Mouse (Mus musculus) layer of hippocampus, adult 11-12 months (tissue): Measurements from ENCODE around the gene Nxt1.
A peak's percentile ranks its signal among the peaks of the same experiment; 100 is the strongest.

Experiments
- DNase-seq: peaks from one replicate; pipeline ENCODE4 v3.0.0; 2022; ENCODE audit warnings: low spot score

The Nxt1 gene

GRCm38 (mm10) chr2:148672199-148673096 lies at the start of gene Nxt1:
TSS of gene Nxt1 (plus strand) at chr2:148672601.
- DNase-seq: peak; percentile 98

- no peak for DNase-seq
Observed at GRCm38 (mm10) chr2:148623067-148623466, 49.3 kb upstream of the Nxt1 start.

GRCm38 (mm10) chr2:148624484-148624883 lies 47.9 kb upstream of the Nxt1 start:
- no peak for DNase-seq

- no peak for DNase-seq
Observed at GRCm38 (mm10) chr2:148627011-148627471, 45.4 kb upstream of the Nxt1 start.

GRCm38 (mm10) chr2:148631011-148631410 lies 41.4 kb upstream of the Nxt1 start:
- no peak for DNase-seq

- DNase-seq: no peak
Observed at GRCm38 (mm10) chr2:148631602-148632001, 40.8 kb upstream of the Nxt1 start.

GRCm38 (mm10) chr2:148634466-148634865 lies 37.9 kb upstream of the Nxt1 start:
- DNase-seq: peak; percentile 30

GRCm38 (mm10) chr2:148642610-148643370 lies 29.6 kb upstream of the Nxt1 start:
- DNase-seq: no peak

GRCm38 (mm10) chr2:148644421-148645000 lies 27.9 kb upstream of the Nxt1 start:
- peak; percentile 13 for DNase-seq

GRCm38 (mm10) chr2:148650587-148651357 lies 21.6 kb upstream of the Nxt1 start:
- DNase-seq: no peak

- DNase-seq: peak; percentile 82
Observed at GRCm38 (mm10) chr2:148654961-148655360, 17.4 kb upstream of the Nxt1 start.

GRCm38 (mm10) chr2:148663458-148663857 lies 8.9 kb upstream of the Nxt1 start:
- DNase-seq: no peak

- peak; percentile 86 for DNase-seq
Observed at GRCm38 (mm10) chr2:148677801-148678200, 5.4 kb downstream of the Nxt1 start.

GRCm38 (mm10) chr2:148679346-148679745 lies 6.9 kb downstream of the Nxt1 start:
- DNase-seq: peak; percentile 58

GRCm38 (mm10) chr2:148680775-148681291 lies 8.4 kb downstream of the Nxt1 start, which contains the start of gene Gzf1:
TSS of gene Gzf1 (plus strand) at chr2:148681023.
- DNase-seq: peak; percentile 99

- DNase-seq: peak; percentile 62
Observed at GRCm38 (mm10) chr2:148681461-148681891, 9.1 kb downstream of the Nxt1 start.

GRCm38 (mm10) chr2:148683031-148683430 lies 10.6 kb downstream of the Nxt1 start:
- no peak for DNase-seq

- DNase-seq: no peak
Observed at GRCm38 (mm10) chr2:148684972-148685371, 12.6 kb downstream of the Nxt1 start.

- DNase-seq: no peak
Observed at GRCm38 (mm10) chr2:148685709-148686108, 13.3 kb downstream of the Nxt1 start.

- no peak for DNase-seq
Observed at GRCm38 (mm10) chr2:148686862-148687261, 14.5 kb downstream of the Nxt1 start.

- DNase-seq: no peak
Observed at GRCm38 (mm10) chr2:148687971-148688370, 15.6 kb downstream of the Nxt1 start.
